Mouse (Mus musculus): ENCODE data around the gene Tek. TPM values are rescaled to one million over a fixed set of nuclear protein-coding genes. Genes with fewer than 3 reads are reported as not detected.
"Not testable (repeated sequence)": the region's sequence is repeated elsewhere in the genome, so short reads cannot be mapped to it uniquely, and the experiment has no call there.

The Tek gene
- 6.0 and 6.8 TPM in 2 replicates for polyA plus RNA-seq (2016; fragmentation: Nextera tagmentation; extraction: Ambion mirVana)

GRCm38 (mm10) chr4:94738838-94739731 is at the start of gene Tek:
Gene Tek (plus strand): TSS chr4:94739289.
- 76% methylated on average over 16 of the region's 16 CpGs for WGBS
- Histone ChIP-seq H3K27ac (no peak within 1 kb of the TSS), H3K9ac (no peak within 1 kb of the TSS), H3K4me3 (replicated peaks) (no peak within 1 kb of the TSS), H3K9me3 (no peaks in the 10 kb centered on the region), H3K4me1 (no peaks in the 10 kb centered on the region), H3K36me3 (replicated peaks) (no peaks in the 10 kb centered on the region), H3K4me2 (no peak within 1 kb of the TSS), H3K27me3 (no peaks in the 10 kb centered on the region)
- ATAC-seq (ENCODE audit: low FRiP score), result no peak

GRCm38 (mm10) chr4:94689804-94690203 is 49.3 kb upstream of the Tek start:
- H3K9ac ChIP-seq; H3K9me3 ChIP-seq; H3K27ac ChIP-seq; H3K4me1 ChIP-seq; H3K27me3 ChIP-seq; ATAC-seq (ENCODE audit: low FRiP score); H3K4me2 ChIP-seq; H3K4me3 ChIP-seq (replicated peaks): not testable (repeated sequence)
- WGBS, result 80% methylated on average over 2 of the region's 2 CpGs
- H3K36me3 ChIP-seq (replicated peaks), result peaks cover 32% of the 10 kb centered on the region

- WGBS, result 96% methylated on average over 4 of the region's 4 CpGs
- no peak for ATAC-seq (ENCODE audit: low FRiP score)
- Histone ChIP-seq H3K4me1 (no peaks in the 10 kb centered on the region), H3K9ac (no peak overlapping the region), H3K4me3 (replicated peaks) (no peak overlapping the region), H3K4me2 (no peak overlapping the region), H3K36me3 (replicated peaks) (peaks cover 32% of the 10 kb centered on the region), H3K9me3 (no peaks in the 10 kb centered on the region), H3K27me3 (no peaks in the 10 kb centered on the region), H3K27ac (no peak overlapping the region)
Measured at GRCm38 (mm10) chr4:94691078-94691477, 48.0 kb upstream of the Tek start.

- no peaks in the 10 kb centered on the region for H3K9me3 ChIP-seq
- 93% methylated on average over 2 of the region's 2 CpGs for WGBS
- ATAC-seq (ENCODE audit: low FRiP score), result no peak
Measured at GRCm38 (mm10) chr4:94692175-94692574, 46.9 kb upstream of the Tek start.

GRCm38 (mm10) chr4:94696368-94696767 is 42.7 kb upstream of the Tek start:
- H3K4me3 ChIP-seq (replicated peaks), result no peak overlapping the region
- no peak overlapping the region for H3K9ac ChIP-seq
- 85% methylated on average over 3 of the region's 3 CpGs for WGBS
- ATAC-seq (ENCODE audit: low FRiP score), result no peak
- peaks cover 11% of the 10 kb centered on the region for H3K36me3 ChIP-seq (replicated peaks)
- H3K27ac ChIP-seq, result no peak overlapping the region
- H3K4me2 ChIP-seq, result no peak overlapping the region
- H3K27me3 ChIP-seq, result no peaks in the 10 kb centered on the region
- no peaks in the 10 kb centered on the region for H3K4me1 ChIP-seq
- H3K9me3 ChIP-seq, result no peaks in the 10 kb centered on the region

More at GRCm38 (mm10) chr4:94692175-94692574, 46.9 kb upstream of the Tek start:
- no peak overlapping the region for H3K27ac ChIP-seq
- H3K4me2 ChIP-seq, result no peak overlapping the region
- H3K27me3 ChIP-seq, result no peaks in the 10 kb centered on the region
- H3K9ac ChIP-seq, result no peak overlapping the region
- H3K36me3 ChIP-seq (replicated peaks), result peaks cover 27% of the 10 kb centered on the region
- H3K4me1 ChIP-seq, result no peaks in the 10 kb centered on the region
- H3K4me3 ChIP-seq (replicated peaks), result no peak overlapping the region

- Histone ChIP-seq H3K36me3 (replicated peaks) (no peaks in the 10 kb centered on the region), H3K4me1 (no peaks in the 10 kb centered on the region; the same call in 1 of the 2 replicates), H3K4me3 (replicated peaks) (no peak overlapping the region), H3K27me3 (no peaks in the 10 kb centered on the region), H3K9me3 (no peaks in the 10 kb centered on the region), H3K27ac (no peak overlapping the region), H3K9ac (no peak overlapping the region), H3K4me2 (no peak overlapping the region)
- WGBS, result 92% methylated on average over 2 of the region's 2 CpGs
- no peak for ATAC-seq (ENCODE audit: low FRiP score)
Measured at GRCm38 (mm10) chr4:94711002-94711401, 28.1 kb upstream of the Tek start.

GRCm38 (mm10) chr4:94711426-94711825 is 27.7 kb upstream of the Tek start:
- no peak for ATAC-seq (ENCODE audit: low FRiP score)
- Histone ChIP-seq H3K4me3 (replicated peaks) (no peak overlapping the region), H3K4me1 (no peaks in the 10 kb centered on the region; the same call in 1 of the 2 replicates), H3K9ac (no peak overlapping the region), H3K27me3 (no peaks in the 10 kb centered on the region), H3K36me3 (replicated peaks) (no peaks in the 10 kb centered on the region), H3K27ac (no peak overlapping the region), H3K4me2 (no peak overlapping the region), H3K9me3 (no peaks in the 10 kb centered on the region)
- 86% methylated on average over 4 of the region's 4 CpGs for WGBS

GRCm38 (mm10) chr4:94713741-94714140 is 25.3 kb upstream of the Tek start:
- ATAC-seq (ENCODE audit: low FRiP score), result no peak
- Histone ChIP-seq H3K4me2 (no peak overlapping the region), H3K4me1 (no peaks in the 10 kb centered on the region; the same call in 1 of the 2 replicates), H3K9me3 (no peaks in the 10 kb centered on the region), H3K27ac (no peak overlapping the region), H3K27me3 (no peaks in the 10 kb centered on the region), H3K4me3 (replicated peaks) (no peak overlapping the region), H3K9ac (no peak overlapping the region), H3K36me3 (replicated peaks) (no peaks in the 10 kb centered on the region)

- WGBS, result 47% methylated on average over 6 of the region's 6 CpGs
- ATAC-seq (ENCODE audit: low FRiP score), result no peak
- Histone ChIP-seq H3K4me3 (replicated peaks) (no peak overlapping the region), H3K9me3 (no peaks in the 10 kb centered on the region), H3K36me3 (replicated peaks) (no peaks in the 10 kb centered on the region), H3K27ac (no peak overlapping the region), H3K4me2 (no peak overlapping the region), H3K4me1 (no peaks in the 10 kb centered on the region; the same call in 1 of the 2 replicates), H3K27me3 (no peaks in the 10 kb centered on the region), H3K9ac (no peak overlapping the region)
Measured at GRCm38 (mm10) chr4:94715166-94715565, 23.9 kb upstream of the Tek start.

- Histone ChIP-seq H3K27me3 (no peaks in the 10 kb centered on the region), H3K9me3 (no peaks in the 10 kb centered on the region), H3K36me3 (replicated peaks) (no peaks in the 10 kb centered on the region), H3K4me3 (replicated peaks) (no peak overlapping the region), H3K4me1 (no peaks in the 10 kb centered on the region), H3K9ac (no peak overlapping the region), H3K4me2 (no peak overlapping the region), H3K27ac (no peak overlapping the region)
- 74% methylated on average over 4 of the region's 4 CpGs for WGBS
- no peak for ATAC-seq (ENCODE audit: low FRiP score)
Measured at GRCm38 (mm10) chr4:94725799-94726198, 13.3 kb upstream of the Tek start.

GRCm38 (mm10) chr4:94732721-94733120 is 6.4 kb upstream of the Tek start:
- H3K27ac ChIP-seq, result no peak overlapping the region
- H3K4me2 ChIP-seq, result no peak overlapping the region
- H3K9ac ChIP-seq, result no peak overlapping the region
- ATAC-seq (ENCODE audit: low FRiP score), result no peak
- H3K36me3 ChIP-seq (replicated peaks), result no peaks in the 10 kb centered on the region
- no peaks in the 10 kb centered on the region for H3K27me3 ChIP-seq
- H3K4me3 ChIP-seq (replicated peaks), result no peak overlapping the region
- no peaks in the 10 kb centered on the region for H3K4me1 ChIP-seq
- H3K9me3 ChIP-seq, result no peaks in the 10 kb centered on the region

GRCm38 (mm10) chr4:94737326-94738295 is 1.5 kb upstream of the Tek start:
- ATAC-seq (ENCODE audit: low FRiP score), result no peak
- no peak overlapping the region for H3K4me3 ChIP-seq (replicated peaks)
- 72% methylated on average over 5 of the region's 5 CpGs for WGBS

More at GRCm38 (mm10) chr4:94737326-94738295, 1.5 kb upstream of the Tek start:
- H3K9ac ChIP-seq, result no peak overlapping the region
- no peak overlapping the region for H3K4me2 ChIP-seq
- no peaks in the 10 kb centered on the region for H3K9me3 ChIP-seq
- H3K27ac ChIP-seq, result no peak overlapping the region
- no peaks in the 10 kb centered on the region for H3K4me1 ChIP-seq
- H3K36me3 ChIP-seq (replicated peaks), result no peaks in the 10 kb centered on the region
- H3K27me3 ChIP-seq, result no peaks in the 10 kb centered on the region
